Mouse (Mus musculus): ENCODE measurements at regions not wholly inside any gene's neighbourhood (a gene's known extent, or its start where the extent isn't known, plus 50 kb on each side); places are given as distances from the start of the nearest gene placed in this dataset.

DNA sequence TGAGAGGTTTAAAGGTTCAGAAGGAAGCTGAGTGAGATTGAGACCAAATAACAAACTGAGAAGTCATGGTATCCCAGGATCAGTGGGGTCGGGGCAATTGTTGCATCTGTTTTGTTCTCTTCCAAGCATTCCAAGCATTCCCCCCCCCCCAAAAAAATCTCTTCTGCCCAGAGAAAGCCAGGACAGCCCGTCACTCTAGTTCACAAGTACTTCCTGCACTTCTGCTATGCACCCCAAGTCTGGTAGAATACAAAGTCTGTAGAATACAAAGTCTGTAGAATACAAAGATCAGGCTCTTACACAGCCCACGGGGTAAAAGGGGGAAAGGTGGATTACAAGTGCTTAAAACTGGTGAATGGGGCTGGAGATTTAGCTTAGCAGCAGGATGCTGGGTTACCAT, 99.5 kb upstream of the Rad23b start:
- no peak for TF ChIP-seq CTCF (IDR thresholded peaks at IDR 0.05; ENCODE audit: extremely low read depth, insufficient read length, insufficient replicate concordance, low read depth, low read length)
- TF ChIP-seq POLR2A (IDR thresholded peaks at IDR 0.05; ENCODE audit: low read depth, low read length), result no peak

Data from small intestine, adult 2 months (tissue).